Mouse (Mus musculus) limb, embryonic 13.5 days (tissue): ENCODE results near the gene Tmem35b. TPM values are rescaled to one million over a fixed set of nuclear protein-coding genes. Genes with fewer than 3 reads are reported as not detected.

Experiments
- polyA plus RNA-seq: library from polyadenylated mRNA; unstranded; fragments of >200 nt; fragmentation: Nextera tagmentation; extraction: Ambion mirVana; gene quantifications from 2 replicates; pipeline ENCODE4 v1.2.1, GENCODE M21; 2015

Tmem35b gene
- polyA plus RNA-seq, 1 experiment from 2014 or later: 16.9 TPM

Other genes with a start within 250 kb of the Tmem35b start
- 27.8 and 31.0 TPM in 2 replicates for gene Zmym4, start 155.6 kb upstream of the Tmem35b start, polyA plus RNA-seq
- gene Sfpq, start 102.4 kb upstream of the Tmem35b start, polyA plus RNA-seq: 100.0 and 105 TPM in 2 replicates
- 22.1 and 24.5 TPM in 2 replicates for gene Zmym1, start 62.5 kb upstream of the Tmem35b start, polyA plus RNA-seq
- 26.2 and 29.3 TPM in 2 replicates for gene Zmym6, start 46.3 kb upstream of the Tmem35b start, polyA plus RNA-seq
- gene Dlgap3, start 45.5 kb downstream of the Tmem35b start, polyA plus RNA-seq: 0.53 and 0.55 TPM in 2 replicates
- 51.0 and 53.7 TPM in 2 replicates for gene Smim12, start 120.1 kb downstream of the Tmem35b start, polyA plus RNA-seq
- 14.5 and 16.4 TPM in 2 replicates for gene Gja4, start 190.3 kb downstream of the Tmem35b start, polyA plus RNA-seq
- gene Gjb3, start 207.2 kb downstream of the Tmem35b start, polyA plus RNA-seq: 3.4 and 3.5 TPM in 2 replicates
- not detected in 2 replicates for gene Gjb4, start 230.4 kb downstream of the Tmem35b start, polyA plus RNA-seq
- 0.46 and 0.48 TPM in 2 replicates for gene Gjb5, start 234.5 kb downstream of the Tmem35b start, polyA plus RNA-seq